Mouse (Mus musculus): ENCODE results near the gene Vmn1r218. TPM values are rescaled to one million over a fixed set of nuclear protein-coding genes. Genes with fewer than 3 reads are reported as not detected.
"Not testable (repeated sequence)": the region's sequence is repeated elsewhere in the genome, so short reads cannot be mapped to it uniquely, and the experiment has no call there.

Vmn1r218 gene
- polyA plus RNA-seq (2012; ENCODE audit: insufficient read depth, insufficient read length, low replicate concordance, missing spikeins) = not detected in 2 replicates

DNA sequence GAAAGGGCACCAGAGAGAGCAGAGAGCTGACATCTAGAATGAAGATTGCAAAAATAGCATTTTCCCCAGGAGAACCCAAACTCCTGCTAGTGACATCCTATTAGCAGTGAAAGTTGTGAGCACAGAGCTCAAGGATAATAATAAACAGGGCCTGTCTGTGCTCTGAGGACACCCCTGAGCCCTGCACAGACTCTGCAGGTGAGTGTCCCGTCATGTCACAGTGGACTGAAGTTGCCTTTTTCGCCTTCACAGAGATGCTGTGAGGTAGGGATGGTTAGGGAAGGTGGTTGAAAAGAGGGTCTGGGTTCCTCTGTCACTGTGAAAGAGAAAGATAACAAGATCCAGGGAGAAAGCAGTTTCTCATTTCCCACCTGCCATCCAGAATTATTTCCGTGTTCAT, at the start of gene Vmn1r218:
TSS of gene Vmn1r218 (plus strand) at position 57 of the 400 bp plus-strand sequence.
- Histone ChIP-seq H3K4me1 (ENCODE audit: control insufficient read depth, insufficient read depth, low read length) (no peaks in the 10 kb centered on the region), H3K27ac (ENCODE audit: insufficient read depth, low read depth, low read length) (no peak within 1 kb of the TSS), H3K4me3 (ENCODE audit: insufficient read depth, low read depth, low read length) (no peak within 1 kb of the TSS)
- TF ChIP-seq CTCF (IDR thresholded peaks at IDR 0.05; ENCODE audit: insufficient read depth, low read depth, low read length) = no peak
- no peak for TF ChIP-seq POLR2A (IDR thresholded peaks at IDR 0.05; ENCODE audit: insufficient read depth, low read depth, low read length)
- 63% methylated on average over 3 of the region's 3 CpGs for WGBS

- H3K4me3 ChIP-seq (ENCODE audit: insufficient read depth, low read depth, low read length) = no peak overlapping the region
- no peak overlapping the region for H3K27ac ChIP-seq (ENCODE audit: insufficient read depth, low read depth, low read length)
- TF ChIP-seq POLR2A (IDR thresholded peaks at IDR 0.05; ENCODE audit: insufficient read depth, low read depth, low read length) (no peak), CTCF (IDR thresholded peaks at IDR 0.05; ENCODE audit: insufficient read depth, low read depth, low read length) (no peak)
- WGBS = 94% methylated on average over 4 of the region's 4 CpGs
- H3K4me1 ChIP-seq (ENCODE audit: control insufficient read depth, insufficient read depth, low read length) = no peaks in the 10 kb centered on the region
Observed at GRCm38 (mm10) chr13:23094386-23094785, 38.6 kb upstream of the Vmn1r218 start.

DNA sequence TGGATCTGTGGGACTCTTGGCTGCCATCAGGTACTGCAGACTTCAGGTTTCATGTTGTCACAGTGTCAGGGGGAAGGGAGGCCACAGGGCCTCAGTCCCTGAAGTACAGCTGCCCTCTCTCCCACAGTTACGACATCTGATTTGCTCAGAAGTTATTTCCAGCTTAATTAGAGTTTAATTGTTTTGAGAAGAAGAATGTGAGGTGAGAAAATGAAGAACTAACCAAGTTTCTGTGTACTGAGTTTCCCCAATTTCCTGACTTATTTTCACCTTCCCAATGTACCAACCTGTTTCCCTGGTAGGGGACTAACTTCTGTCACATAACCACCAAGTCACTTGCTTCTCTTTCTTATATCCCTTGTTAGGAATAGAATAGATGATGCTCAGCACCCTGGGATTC, 14.8 kb upstream of the Vmn1r218 start, which contains the start of gene Vmn1r217:
TSS of gene Vmn1r217 (minus strand) at position 101 of the 400 bp plus-strand sequence.
- not testable (repeated sequence) for H3K27ac ChIP-seq (ENCODE audit: insufficient read depth, low read depth, low read length); H3K4me3 ChIP-seq (ENCODE audit: insufficient read depth, low read depth, low read length); H3K4me1 ChIP-seq (ENCODE audit: control insufficient read depth, insufficient read depth, low read length)
- WGBS = 72% methylated on average over 1 of the region's 1 CpGs

- TF ChIP-seq CTCF (IDR thresholded peaks at IDR 0.05; ENCODE audit: insufficient read depth, low read depth, low read length) (no peak), POLR2A (IDR thresholded peaks at IDR 0.05; ENCODE audit: insufficient read depth, low read depth, low read length) (no peak)
- WGBS = 91% methylated on average over 2 of the region's 2 CpGs
- no peaks in the 10 kb centered on the region for H3K4me1 ChIP-seq (ENCODE audit: control insufficient read depth, insufficient read depth, low read length)
- no peak overlapping the region for H3K4me3 ChIP-seq (ENCODE audit: insufficient read depth, low read depth, low read length)
- no peak overlapping the region for H3K27ac ChIP-seq (ENCODE audit: insufficient read depth, low read depth, low read length)
Observed at GRCm38 (mm10) chr13:23120611-23121010, 12.3 kb upstream of the Vmn1r218 start.

DNA sequence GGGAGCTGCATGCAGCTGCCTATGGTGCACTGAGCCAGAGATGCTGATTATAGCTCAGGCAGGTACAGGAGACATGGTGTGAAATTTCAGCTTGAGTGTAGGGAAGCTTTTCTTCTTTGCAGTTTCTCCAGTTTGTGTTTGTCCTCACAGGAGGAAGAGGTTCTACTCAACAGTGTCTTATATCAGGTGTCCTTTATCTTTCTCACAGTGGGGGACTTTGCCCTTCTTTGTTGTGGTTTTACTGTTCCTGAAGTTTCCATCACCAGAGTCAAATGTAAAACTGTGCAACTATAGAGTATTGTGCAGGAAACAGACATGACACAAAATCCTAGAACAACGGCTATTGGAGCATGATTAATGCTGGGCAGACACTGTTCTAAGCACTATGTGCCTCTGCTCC, 546 bp downstream of the Vmn1r218 start:
- Histone ChIP-seq H3K4me3 (ENCODE audit: insufficient read depth, low read depth, low read length) (no peak overlapping the region), H3K27ac (ENCODE audit: insufficient read depth, low read depth, low read length) (no peak overlapping the region), H3K4me1 (ENCODE audit: control insufficient read depth, insufficient read depth, low read length) (no peaks in the 10 kb centered on the region)
- 54% methylated on average over 1 of the region's 1 CpGs for WGBS
- TF ChIP-seq CTCF (IDR thresholded peaks at IDR 0.05; ENCODE audit: insufficient read depth, low read depth, low read length) = no peak
- TF ChIP-seq POLR2A (IDR thresholded peaks at IDR 0.05; ENCODE audit: insufficient read depth, low read depth, low read length) = no peak

- Histone ChIP-seq H3K4me1 (ENCODE audit: control insufficient read depth, insufficient read depth, low read length) (no peaks in the 10 kb centered on the region), H3K4me3 (ENCODE audit: insufficient read depth, low read depth, low read length) (no peak overlapping the region), H3K27ac (ENCODE audit: insufficient read depth, low read depth, low read length) (no peak overlapping the region)
- WGBS = 49% methylated on average over 2 of the region's 2 CpGs
- TF ChIP-seq CTCF (IDR thresholded peaks at IDR 0.05; ENCODE audit: insufficient read depth, low read depth, low read length) (no peak), POLR2A (IDR thresholded peaks at IDR 0.05; ENCODE audit: insufficient read depth, low read depth, low read length) (no peak)
Observed at GRCm38 (mm10) chr13:23138880-23139279, 5.9 kb downstream of the Vmn1r218 start.

DNA sequence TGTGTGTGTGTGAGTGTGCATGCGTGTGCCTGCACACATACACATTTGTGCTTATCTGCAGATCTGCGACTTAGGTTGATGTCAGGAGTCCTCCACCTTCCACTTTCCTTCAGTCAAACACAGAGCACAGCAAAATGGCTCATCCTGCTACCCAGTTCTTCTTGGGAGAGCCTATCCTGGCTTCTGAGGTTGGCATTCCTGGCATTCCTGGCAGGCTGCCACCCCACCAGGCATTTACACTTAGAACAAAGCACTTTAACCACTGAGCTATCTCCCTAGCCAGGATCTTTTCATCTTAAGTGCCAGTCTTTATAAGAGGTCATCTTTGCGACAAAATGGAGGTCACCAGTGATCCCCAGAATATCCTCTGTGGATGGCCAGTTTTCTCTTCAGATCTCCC, 24.9 kb downstream of the Vmn1r218 start:
- TF ChIP-seq POLR2A (IDR thresholded peaks at IDR 0.05; ENCODE audit: insufficient read depth, low read depth, low read length) (no peak), CTCF (IDR thresholded peaks at IDR 0.05; ENCODE audit: insufficient read depth, low read depth, low read length) (no peak)
- 68% methylated on average over 3 of the region's 3 CpGs for WGBS
- Histone ChIP-seq H3K4me1 (ENCODE audit: control insufficient read depth, insufficient read depth, low read length) (no peaks in the 10 kb centered on the region), H3K27ac (ENCODE audit: insufficient read depth, low read depth, low read length) (no peak overlapping the region), H3K4me3 (ENCODE audit: insufficient read depth, low read depth, low read length) (no peak overlapping the region)

DNA sequence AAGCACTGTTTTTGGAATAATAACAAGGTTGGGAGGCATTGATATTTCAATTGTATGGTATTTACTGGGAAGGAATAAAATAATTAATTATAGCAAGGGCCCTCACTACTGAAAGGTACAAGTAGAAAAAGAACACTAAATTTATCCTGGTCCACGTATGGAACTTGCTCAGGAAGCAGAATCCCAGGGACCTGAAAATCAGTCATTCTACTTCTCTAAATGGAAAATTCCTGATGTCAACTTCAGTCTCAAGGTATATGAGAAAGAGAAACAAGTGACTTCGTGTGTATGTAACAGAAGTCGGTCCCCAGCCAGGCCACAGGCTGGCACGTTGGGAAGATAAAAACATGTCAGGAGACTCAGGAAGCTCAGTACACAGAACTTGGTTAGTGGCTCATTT, 26.1 kb downstream of the Vmn1r218 start, which contains the start of gene Vmn1r219:
TSS of gene Vmn1r219 (plus strand) at position 301 of the 400 bp plus-strand sequence.
- Histone ChIP-seq H3K4me3 (ENCODE audit: insufficient read depth, low read depth, low read length) (no peak within 1 kb of the TSS), H3K27ac (ENCODE audit: insufficient read depth, low read depth, low read length) (no peak within 1 kb of the TSS), H3K4me1 (ENCODE audit: control insufficient read depth, insufficient read depth, low read length) (no peaks in the 10 kb centered on the region)
- WGBS = 81% methylated on average over 4 of the region's 4 CpGs
- TF ChIP-seq POLR2A (IDR thresholded peaks at IDR 0.05; ENCODE audit: insufficient read depth, low read depth, low read length) (no peak), CTCF (IDR thresholded peaks at IDR 0.05; ENCODE audit: insufficient read depth, low read depth, low read length) (no peak)

- not testable (repeated sequence) for H3K27ac ChIP-seq (ENCODE audit: insufficient read depth, low read depth, low read length); H3K4me3 ChIP-seq (ENCODE audit: insufficient read depth, low read depth, low read length); H3K4me1 ChIP-seq (ENCODE audit: control insufficient read depth, insufficient read depth, low read length)
- 83% methylated on average over 4 of the region's 4 CpGs for WGBS
Observed at GRCm38 (mm10) chr13:23166471-23166870, 33.5 kb downstream of the Vmn1r218 start.

GRCm38 (mm10) chr13:23187875-23188274, 54.9 kb downstream of the Vmn1r218 start, which contains the start of gene Vmn1r220:
Vmn1r220 (minus strand) TSS chr13:23187975.
- H3K27ac ChIP-seq (ENCODE audit: insufficient read depth, low read depth, low read length) = no peak within 1 kb of the TSS
- H3K4me1 ChIP-seq (ENCODE audit: control insufficient read depth, insufficient read depth, low read length) = no peaks in the 10 kb centered on the region
- no peak within 1 kb of the TSS for H3K4me3 ChIP-seq (ENCODE audit: insufficient read depth, low read depth, low read length)
- TF ChIP-seq POLR2A (IDR thresholded peaks at IDR 0.05; ENCODE audit: insufficient read depth, low read depth, low read length) (no peak), CTCF (IDR thresholded peaks at IDR 0.05; ENCODE audit: insufficient read depth, low read depth, low read length) (no peak)
- 81% methylated on average over 2 of the region's 2 CpGs for WGBS

Other genes with a start within 250 kb of the Vmn1r218 start
- gene Vmn1r212, start 248.9 kb upstream of the Vmn1r218 start, polyA plus RNA-seq (2012; ENCODE audit: insufficient read depth, insufficient read length, low replicate concordance, missing spikeins) = not detected in 2 replicates
- not detected in 2 replicates for gene Vmn1r213, start 125.5 kb upstream of the Vmn1r218 start, polyA plus RNA-seq (2012; ENCODE audit: insufficient read depth, insufficient read length, low replicate concordance, missing spikeins)
- gene Vmn1r214, start 102.7 kb upstream of the Vmn1r218 start, polyA plus RNA-seq (2012; ENCODE audit: insufficient read depth, insufficient read length, low replicate concordance, missing spikeins) = not detected in 2 replicates
- gene Vmn1r215, start 65.1 kb upstream of the Vmn1r218 start, polyA plus RNA-seq (2012; ENCODE audit: insufficient read depth, insufficient read length, low replicate concordance, missing spikeins) = not detected in 2 replicates
- not detected in 2 replicates for gene Vmn1r217, start 14.9 kb upstream of the Vmn1r218 start, polyA plus RNA-seq (2012; ENCODE audit: insufficient read depth, insufficient read length, low replicate concordance, missing spikeins)
- gene Vmn1r219, start 26.2 kb downstream of the Vmn1r218 start, polyA plus RNA-seq (2012; ENCODE audit: insufficient read depth, insufficient read length, low replicate concordance, missing spikeins) = not detected in 2 replicates
- gene Vmn1r220, start 54.8 kb downstream of the Vmn1r218 start, polyA plus RNA-seq (2012; ENCODE audit: insufficient read depth, insufficient read length, low replicate concordance, missing spikeins) = not detected in 2 replicates
- not detected in 2 replicates for gene Vmn1r221, start 81.0 kb downstream of the Vmn1r218 start, polyA plus RNA-seq (2012; ENCODE audit: insufficient read depth, insufficient read length, low replicate concordance, missing spikeins)
- gene Vmn1r222, start 102.8 kb downstream of the Vmn1r218 start, polyA plus RNA-seq (2012; ENCODE audit: insufficient read depth, insufficient read length, low replicate concordance, missing spikeins) = not detected in 2 replicates
- gene Vmn1r223, start 114.0 kb downstream of the Vmn1r218 start, polyA plus RNA-seq (2012; ENCODE audit: insufficient read depth, insufficient read length, low replicate concordance, missing spikeins) = not detected in 2 replicates
- not detected in 2 replicates for gene Zfp322a, start 236.1 kb downstream of the Vmn1r218 start, polyA plus RNA-seq (2012; ENCODE audit: insufficient read depth, insufficient read length, low replicate concordance, missing spikeins)